In the genomic region with DNA sequence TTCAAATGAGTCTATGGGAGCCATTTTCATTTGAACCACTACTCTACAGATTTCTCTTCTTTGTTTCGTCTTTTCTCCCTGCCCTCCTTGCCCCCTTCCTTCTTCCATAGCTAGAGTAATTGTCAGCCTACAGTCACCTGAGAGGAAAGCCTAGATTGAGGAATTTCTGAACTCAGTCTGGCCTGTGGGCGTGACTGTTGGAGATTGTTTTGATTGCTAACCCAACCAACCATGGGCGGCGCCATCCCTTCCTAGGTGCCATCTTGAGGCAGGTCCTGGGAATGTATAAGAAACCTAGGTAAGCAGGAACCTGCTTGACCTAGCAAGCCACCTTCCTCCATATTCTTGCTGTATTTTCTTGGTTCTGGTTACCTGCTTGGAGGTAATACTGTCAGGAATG, we compare ENCODE assay signal across 28 mouse cellular contexts. TPM values are rescaled to one million over a fixed set of nuclear protein-coding genes. Genes with fewer than 3 reads are reported as not detected.
DNase-seq lines count a peak whose midpoint lies in the region; ATAC-seq and TF ChIP-seq lines count a peak whose summit lies in the region.
"Had no signal": no experiment of that assay in that cellular context is flagged by ENCODE, and none has a peak within 500 bp of the region (broad histone marks: within the 10 kb centered on the region; RNA-seq: fewer than 3 reads in every experiment).

No protein-coding gene starts in this region.

- TF ChIP-seq CTCF in heart, postnatal 0 days (IDR thresholded peaks at IDR 0.05; ENCODE audit: low read depth): no peak
- TF ChIP-seq CTCF in liver, postnatal 0 days (IDR thresholded peaks at IDR 0.05; ENCODE audit: low read depth): no peak
- no peak for TF ChIP-seq CTCF in MEL (IDR thresholded peaks at IDR 0.05 in 2 of 3, conservative IDR thresholded peaks at IDR 0.05 in 1 of 3; ENCODE audit: control insufficient read depth in 1 of 3, insufficient read depth in 1 of 3, low read depth in 2 of 3, low read length in 3 of 3, poor library complexity in 1 of 3, severe bottlenecking in 1 of 3)

- peak overlapping the region; percentile 43; the same call in 1 of the 2 replicates for H3K27ac ChIP-seq in heart, postnatal 0 days (ENCODE audit: low read depth)
- H3K27ac ChIP-seq in liver, postnatal 0 days (ENCODE audit: low read depth): peak overlapping the region; percentile 84
- H3K27ac ChIP-seq in liver, embryonic 11.5 days (ENCODE audit: low read depth, low read length): no peak overlapping the region
- no peak overlapping the region; the same call in 1 of the 2 replicates for H3K27ac ChIP-seq in MEL (ENCODE audit: control insufficient read depth, low read depth, low read length)
- H3K27ac ChIP-seq in brown adipose tissue, adult 24 weeks (replicated peaks; ENCODE audit: low read depth, low read length): peak overlapping the region; percentile 60
- H3K27ac ChIP-seq: hindbrain, embryonic 12.5 days; hindbrain, postnatal 0 days; liver, embryonic 14.5 days; neural tube, embryonic 15.5 days had no signal

- no peak overlapping the region for H3K9ac ChIP-seq in heart, postnatal 0 days (replicated peaks; ENCODE audit: low read depth, low read length)
- no peak overlapping the region for H3K9ac ChIP-seq in liver, postnatal 0 days (replicated peaks)
- H3K9ac ChIP-seq in liver, embryonic 11.5 days (ENCODE audit: low read depth, low read length): no peak overlapping the region
- no peak overlapping the region for H3K9ac ChIP-seq in MEL (ENCODE audit: control insufficient read depth, low read depth, low read length, poor library complexity, severe bottlenecking)
- H3K9ac ChIP-seq: heart, embryonic 15.5 days; hindbrain, embryonic 12.5 days; intestine, embryonic 15.5 days; liver, embryonic 14.5 days; neural tube, embryonic 15.5 days had no signal

- no peak for DNase-seq in heart, postnatal 0 days (ENCODE audit: low spot score)
- DNase-seq in heart, adult 8-10 months (ENCODE audit: low spot score): no peak
- DNase-seq in liver, postnatal 0 days: no peak
- no peak for DNase-seq in liver, embryonic 11.5 days (ENCODE audit: low spot score)
- peak; percentile 9 for DNase-seq in MEL (ENCODE audit: low read depth, low spot score)
- no peak for DNase-seq in yolk sac, embryonic 10.5 days (ENCODE audit: low spot score)
- DNase-seq: adrenal gland, adult 8-10 months; cerebellum, adult 11-12 months; cerebellum, postnatal 14 days; heart, postnatal 36 days; kidney, adult 9 months; kidney, postnatal 36 days; layer of hippocampus, postnatal 36 days; left cerebral cortex, postnatal 4 days; lung, postnatal 4 days; midbrain, embryonic 14.5 days; retina, postnatal 1 day; right cerebral cortex, postnatal 14 days had no signal

- H3K4me1 ChIP-seq in heart, postnatal 0 days (ENCODE audit: control insufficient read depth, insufficient read depth): no peaks in the 10 kb centered on the region
- no peaks in the 10 kb centered on the region; the same call in 1 of the 2 replicates for H3K4me1 ChIP-seq in liver, postnatal 0 days (ENCODE audit: insufficient read depth)
- H3K4me1 ChIP-seq in liver, embryonic 11.5 days (replicated peaks; ENCODE audit: control insufficient read depth, insufficient read depth, low read length): peaks cover 5% of the 10 kb centered on the region; the same call in 1 of the 2 replicates
- peaks cover 0 to 13% of the 10 kb centered on the region in 2 experiments; a peak in 2 of 4 replicates for H3K4me1 ChIP-seq in MEL (ENCODE audit: control insufficient read depth in 1 of 2, insufficient read depth in 2 of 2, low read length in 2 of 2)
- H3K4me1 ChIP-seq in brown adipose tissue, adult 24 weeks (ENCODE audit: control insufficient read depth, insufficient read depth, insufficient read length, low read length): no peaks in the 10 kb centered on the region; the same call in 1 of the 2 replicates

- no peak for TF ChIP-seq POLR2A in MEL (IDR thresholded peaks at IDR 0.05; ENCODE audit: control insufficient read depth in 1 of 2, insufficient read depth in 1 of 2, low read depth in 1 of 2, low read length in 2 of 2, poor library complexity in 1 of 2)

- no peaks in the 10 kb centered on the region for H3K36me3 ChIP-seq in heart, postnatal 0 days (replicated peaks; ENCODE audit: control insufficient read depth, insufficient read depth, low read length)
- H3K36me3 ChIP-seq in liver, postnatal 0 days (replicated peaks; ENCODE audit: insufficient read depth, low read length): no peaks in the 10 kb centered on the region
- H3K36me3 ChIP-seq in liver, embryonic 11.5 days (ENCODE audit: control insufficient read depth, insufficient read depth, low read length): no peaks in the 10 kb centered on the region
- peaks cover 0 to 5% of the 10 kb centered on the region in 2 experiments; a peak in 2 of 4 replicates for H3K36me3 ChIP-seq in MEL (ENCODE audit: control insufficient read depth in 1 of 2, insufficient read depth in 2 of 2, low read length in 2 of 2)
- H3K36me3 ChIP-seq: heart, embryonic 10.5 days; heart, embryonic 15.5 days; hindbrain, embryonic 12.5 days; intestine, embryonic 15.5 days; neural tube, embryonic 15.5 days had no signal

- no peaks in the 10 kb centered on the region for H3K9me3 ChIP-seq in heart, postnatal 0 days (replicated peaks; ENCODE audit: control insufficient read depth, low read length)
- H3K9me3 ChIP-seq in liver, postnatal 0 days (ENCODE audit: low read length): no peaks in the 10 kb centered on the region
- no peaks in the 10 kb centered on the region for H3K9me3 ChIP-seq in liver, embryonic 11.5 days (ENCODE audit: control insufficient read depth, low read length)
- H3K9me3 ChIP-seq in MEL (replicated peaks; ENCODE audit: insufficient read depth, low read length): no peaks in the 10 kb centered on the region
- H3K9me3 ChIP-seq: heart, embryonic 10.5 days; heart, embryonic 15.5 days; hindbrain, embryonic 12.5 days; intestine, embryonic 15.5 days; neural tube, embryonic 15.5 days had no signal

- no peak overlapping the region for H3K4me3 ChIP-seq in heart, postnatal 0 days (ENCODE audit: low read depth, low read length)
- H3K4me3 ChIP-seq in liver, postnatal 0 days (ENCODE audit: low read depth, low read length): no peak overlapping the region
- H3K4me3 ChIP-seq in liver, embryonic 11.5 days (ENCODE audit: low read depth, low read length): no peak overlapping the region
- no peak overlapping the region for H3K4me3 ChIP-seq in MEL (ENCODE audit: control insufficient read depth in 1 of 2, insufficient read depth in 1 of 2, low read depth in 2 of 2, low read length in 2 of 2)
- H3K4me3 ChIP-seq in brown adipose tissue, adult 24 weeks (ENCODE audit: insufficient read depth, low read depth, low read length): no peak overlapping the region
- H3K4me3 ChIP-seq: erythroblast, embryonic 14.5 days; heart, embryonic 10.5 days; heart, embryonic 15.5 days; hindbrain, embryonic 12.5 days; intestine, embryonic 15.5 days; neural tube, embryonic 15.5 days had no signal

- no peaks in the 10 kb centered on the region for H3K79me2 ChIP-seq in MEL (ENCODE audit: control insufficient read depth, insufficient read depth, low read length, poor library complexity)

- no peak for ATAC-seq in heart, postnatal 0 days (ENCODE audit: insufficient read depth, low read depth)
- no peak for ATAC-seq in liver, postnatal 0 days
- ATAC-seq in liver, embryonic 11.5 days (replicated peaks; ENCODE audit: low FRiP score): no peak
- ATAC-seq: forebrain, embryonic 16.5 days; hindbrain, postnatal 0 days; intestine, embryonic 15.5 days had no signal

- no peak overlapping the region for H3K4me2 ChIP-seq in heart, postnatal 0 days (ENCODE audit: low read depth, low read length)
- no peak overlapping the region for H3K4me2 ChIP-seq in liver, postnatal 0 days (ENCODE audit: low read depth, low read length)
- no peak overlapping the region for H3K4me2 ChIP-seq in liver, embryonic 11.5 days
- H3K4me2 ChIP-seq: heart, embryonic 15.5 days; hindbrain, embryonic 12.5 days; intestine, embryonic 15.5 days; neural tube, embryonic 15.5 days had no signal

- TF ChIP-seq EP300 in heart, postnatal 0 days (IDR thresholded peaks at IDR 0.05; ENCODE audit: low read depth): no peak
- TF ChIP-seq EP300 in liver, postnatal 0 days (IDR thresholded peaks at IDR 0.05; ENCODE audit: low read depth): no peak
- no peak for TF ChIP-seq EP300 in MEL (IDR thresholded peaks at IDR 0.05; ENCODE audit: low read depth in 1 of 2, low read length in 2 of 2)

- WGBS in heart, postnatal 0 days: 96% methylated on average over 4 of the region's 4 CpGs
- 74% methylated on average over 4 of the region's 4 CpGs for WGBS in liver, postnatal 0 days (ENCODE audit: insufficient replicate concordance)
- WGBS in liver, embryonic 11.5 days: 90% methylated on average over 4 of the region's 4 CpGs

- no peaks in the 10 kb centered on the region for H3K27me3 ChIP-seq in heart, postnatal 0 days (ENCODE audit: control insufficient read depth, insufficient read depth, low read length)
- H3K27me3 ChIP-seq in liver, postnatal 0 days (ENCODE audit: insufficient read depth, low read length): no peaks in the 10 kb centered on the region
- H3K27me3 ChIP-seq in liver, embryonic 11.5 days (replicated peaks; ENCODE audit: control insufficient read depth, insufficient read depth, low read length): no peaks in the 10 kb centered on the region
- H3K27me3 ChIP-seq in MEL (ENCODE audit: control insufficient read depth in 1 of 2, insufficient read depth in 2 of 2, low read length in 2 of 2): no peaks in the 10 kb centered on the region
- H3K27me3 ChIP-seq: heart, embryonic 15.5 days; hindbrain, embryonic 12.5 days; intestine, embryonic 15.5 days; neural tube, embryonic 15.5 days had no signal

- no peak for TF ChIP-seq RAD21 in MEL (IDR thresholded peaks at IDR 0.05; ENCODE audit: low read depth, low read length)

RNA-seq across cellular contexts. Expression of gene Ntpcr, which starts 3.6 kb away (rescaled TPM):
- total RNA-seq in heart, postnatal 0 days (2014; rRNA removed; ENCODE audit: low replicate concordance): 30.6 and 35.1 TPM in 2 replicates
- 34.7 and 39.3 TPM in 2 replicates for polyA plus RNA-seq in heart, postnatal 0 days (2015; fragmentation: Nextera tagmentation; extraction: Ambion mirVana)
- total RNA-seq in heart, adult 8-10 months (2022): 10 to 100 TPM; 14.6 to 18.4 (median 16.3) TPM
- 15.7 and 17.6 TPM in 2 replicates for polyA plus RNA-seq in liver, postnatal 0 days (2015; fragmentation: Nextera tagmentation; extraction: Ambion mirVana)
- polyA plus RNA-seq in liver, embryonic 11.5 days (2014; fragmentation: Nextera tagmentation; extraction: Ambion mirVana): 36.7 and 38.2 TPM in 2 replicates
- total RNA-seq in MEL (2012; rRNA removed): 34.5 and 40.0 TPM in 2 replicates
- polyA plus RNA-seq in MEL (2012; ENCODE audit: insufficient read depth in 1 of 2, insufficient read length in 2 of 2, low read depth in 1 of 2, low replicate concordance in 2 of 2, missing spikeins in 1 of 2): 10 to 100 TPM in 1 of 2 experiments, not detected in 1; 45.3 TPM
- 9.6 and 13.7 TPM in 2 replicates for polyA plus RNA-seq in brown adipose tissue, adult 24 weeks (2012; ENCODE audit: insufficient read depth, insufficient read length, missing spikeins)

RNA-seq across cellular contexts. Expression of gene Map10, which starts 56.5 kb away (rescaled TPM):
- 5.5 and 12.6 TPM in 2 replicates for total RNA-seq in heart, postnatal 0 days (2014; rRNA removed; ENCODE audit: low replicate concordance)
- 4.1 and 4.5 TPM in 2 replicates for polyA plus RNA-seq in heart, postnatal 0 days (2015; fragmentation: Nextera tagmentation; extraction: Ambion mirVana)
- 1 to 10 TPM; 4.9 to 7.0 (median 6.4) TPM for total RNA-seq in heart, adult 8-10 months (2022)
- polyA plus RNA-seq in liver, postnatal 0 days (2015; fragmentation: Nextera tagmentation; extraction: Ambion mirVana): 0.67 and 0.78 TPM in 2 replicates
- 2.6 and 3.3 TPM in 2 replicates for polyA plus RNA-seq in liver, embryonic 11.5 days (2014; fragmentation: Nextera tagmentation; extraction: Ambion mirVana)
- not detected in 2 replicates for total RNA-seq in MEL (2012; rRNA removed)
- not detected for polyA plus RNA-seq in MEL (2012; ENCODE audit: insufficient read depth in 1 of 2, insufficient read length in 2 of 2, low read depth in 1 of 2, low replicate concordance in 2 of 2, missing spikeins in 1 of 2)
- 0.48 and 0.75 TPM in 2 replicates for polyA plus RNA-seq in brown adipose tissue, adult 24 weeks (2012; ENCODE audit: insufficient read depth, insufficient read length, missing spikeins)
- polyA plus RNA-seq: erythroblast, embryonic 14.5 days had no signal

Comparison
In these comparisons a context has a peak if more than half of its experiments do, and no peak if none do; other contexts are left out.
1. H3K27ac ChIP-seq: peak in heart, postnatal 0 days (single experiment), liver, postnatal 0 days (single experiment) and brown adipose tissue, adult 24 weeks (single experiment); none in liver, embryonic 11.5 days (single experiment) and MEL (single experiment).